Mouse (Mus musculus) thymus, adult 2 months (tissue): Measurements from ENCODE around the gene Gm20388.

Experiments used
- CTCF ChIP-seq: fragments of 200-500 bp; IDR thresholded peaks from 2 replicates; pipeline ENCODE4 v1.5.1; 2012; ENCODE audit warnings: mild to moderate bottlenecking, control low read depth, low read length, moderate library complexity, borderline replicate concordance; ENCODE audit not compliant: control insufficient read depth, poor library complexity, insufficient read depth; ENCODE audit errors: extremely low read depth
- POLR2A ChIP-seq: fragments of 200-500 bp; IDR thresholded peaks from 2 replicates; pipeline ENCODE4 v1.6.1; 2012; ENCODE audit warnings: mild to moderate bottlenecking, low read length, control low read depth, moderate library complexity; ENCODE audit not compliant: control insufficient read depth, poor library complexity, insufficient read depth; ENCODE audit errors: extremely low read depth

DNA sequence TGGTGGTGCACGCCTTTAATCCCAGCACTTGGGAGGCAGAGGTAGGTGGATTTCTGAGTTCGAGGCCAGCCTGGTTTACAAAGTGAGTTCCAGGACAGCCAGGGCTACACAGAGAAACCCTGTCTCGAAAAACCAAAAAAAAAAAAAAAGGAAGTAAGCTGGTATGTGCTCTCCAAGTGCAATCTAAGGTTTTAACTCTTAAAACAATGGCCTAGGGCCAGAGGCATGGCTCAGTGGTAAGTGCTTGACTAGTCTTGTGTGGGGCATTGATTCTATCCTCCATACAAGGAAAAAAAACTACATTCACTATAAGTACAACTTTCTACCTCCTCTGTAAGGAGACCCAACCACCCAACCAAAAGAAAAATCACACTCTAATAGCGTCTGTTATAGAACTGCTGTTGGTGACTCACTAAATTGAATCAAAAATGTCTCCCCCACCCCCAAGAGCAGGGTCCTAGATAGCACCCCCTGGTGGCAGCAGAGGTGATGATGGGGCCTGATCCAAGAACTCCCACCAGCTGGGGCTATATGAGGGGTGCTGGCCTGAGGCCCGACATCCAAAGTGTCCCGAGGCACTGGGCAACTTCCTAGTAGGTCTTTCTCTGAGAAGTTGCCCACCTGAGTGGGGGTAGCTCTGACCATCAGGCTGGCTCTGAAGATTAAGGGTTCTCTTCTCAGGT is 2548.7 kb downstream of the Gm20388 start:
- peak; percentile 79; the same call in 1 of the 2 replicates for TF ChIP-seq CTCF
- TF ChIP-seq POLR2A = no peak
